Mouse (Mus musculus) testis, postnatal 14 days (tissue): Measurements from ENCODE around the gene Cyp2c38.
"Not testable (repeated sequence)": the region's sequence is repeated elsewhere in the genome, so short reads cannot be mapped to it uniquely, and the experiment has no call there.

Experiments
- DNase-seq: peaks from one replicate; pipeline ENCODE4 v3.0.0; 2021; ENCODE audit warnings: low spot score

Cyp2c38 gene

GRCm38 (mm10) chr19:39462941-39463340 lies at the start of gene Cyp2c38:
Gene Cyp2c38, minus strand, starts transcription at chr19:39463075.
- no peak for DNase-seq

DNA sequence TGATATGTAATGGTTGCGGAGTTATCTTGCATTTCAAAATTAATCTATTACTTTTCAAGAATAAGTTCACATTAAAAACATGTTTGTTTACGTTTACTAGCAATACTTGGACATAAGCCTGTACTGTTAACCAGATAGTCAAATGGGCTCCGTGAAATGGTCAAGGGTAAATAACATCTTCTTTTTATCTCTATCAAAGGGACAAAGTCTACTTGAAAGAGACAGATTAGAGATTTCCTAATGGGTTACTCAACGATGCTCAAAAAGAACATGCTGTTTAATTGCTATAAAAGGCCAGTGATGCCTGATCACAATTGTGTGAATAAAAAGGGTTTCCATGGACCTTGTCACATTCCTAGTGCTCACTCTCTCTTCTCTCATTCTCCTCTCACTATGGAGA lies 47.7 kb upstream of the Cyp2c38 start, which contains the start of gene Cyp2c39:
Gene Cyp2c39, plus strand, starts transcription at position 329 of the 400 bp plus-strand sequence.
- DNase-seq = no peak

GRCm38 (mm10) chr19:39509533-39509932 lies 46.7 kb upstream of the Cyp2c38 start:
- no peak for DNase-seq

- DNase-seq = no peak
These were observed 43.5 kb upstream of the Cyp2c38 start for GRCm38 (mm10) chr19:39506341-39506740.

- not testable (repeated sequence) for DNase-seq
These were observed 21.1 kb upstream of the Cyp2c38 start for GRCm38 (mm10) chr19:39483961-39484360.

DNA sequence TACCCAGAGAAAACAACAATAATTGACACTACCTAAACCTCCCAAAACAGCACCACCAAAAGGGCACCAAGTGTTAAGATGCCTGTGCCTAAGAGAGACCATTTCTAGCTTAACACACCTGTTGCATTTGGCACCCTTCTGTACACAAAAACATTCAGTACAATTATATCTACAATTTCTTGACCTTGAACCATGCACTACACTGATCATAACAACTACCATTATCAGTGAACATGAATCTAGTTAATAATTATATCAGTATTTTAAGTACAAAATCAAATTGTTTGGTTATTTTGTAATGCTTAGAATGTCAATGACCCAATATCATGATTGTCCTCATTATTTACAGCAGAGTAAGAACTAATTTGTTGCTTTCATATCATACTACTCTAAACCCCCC lies 1.0 kb upstream of the Cyp2c38 start:
- DNase-seq = no peak
